Mouse (Mus musculus) cerebellum, postnatal 25 days (tissue): ENCODE results near the gene Adck1.
"Not testable (repeated sequence)": the region's sequence is repeated elsewhere in the genome, so short reads cannot be mapped to it uniquely, and the experiment has no call there.

Source experiments
- DNase-seq, 2 experiments: peaks; one replicate each; pipeline ENCODE4 v3.0.0; 2021; ENCODE audit warnings: mixed read lengths in 2 of 2

The Adck1 gene

GRCm38 (mm10) chr12:88360441-88361119, at the start of gene Adck1:
Gene Adck1 (plus strand): TSS chr12:88360554.
- DNase-seq, result peak; percentile 92 to 94

DNA sequence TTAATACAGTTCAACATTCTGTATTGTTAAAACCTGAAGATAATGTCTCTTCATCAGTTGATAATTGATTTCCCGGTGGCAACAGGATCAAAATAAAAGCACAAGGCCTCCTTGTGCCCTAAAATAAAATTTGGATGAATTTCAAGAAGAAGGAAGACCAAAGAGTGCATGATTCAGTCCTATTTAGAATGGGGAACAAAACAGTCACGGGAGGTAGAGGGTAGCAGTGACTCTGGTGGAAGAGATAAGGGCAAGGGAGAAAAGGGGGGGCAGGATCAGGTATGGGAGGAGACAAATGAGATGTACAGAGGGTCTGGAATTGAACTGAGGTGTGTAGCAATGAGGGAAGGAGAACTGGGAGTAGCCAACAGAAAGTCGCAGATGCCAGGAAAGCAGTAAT, 45.8 kb upstream of the Adck1 start:
- DNase-seq, result no peak

- not testable (repeated sequence) for DNase-seq
Measured at GRCm38 (mm10) chr12:88323926-88324325, 36.4 kb upstream of the Adck1 start, which contains the start of gene Gm5039. Gene Gm5039 (minus strand): TSS chr12:88324026.

DNA sequence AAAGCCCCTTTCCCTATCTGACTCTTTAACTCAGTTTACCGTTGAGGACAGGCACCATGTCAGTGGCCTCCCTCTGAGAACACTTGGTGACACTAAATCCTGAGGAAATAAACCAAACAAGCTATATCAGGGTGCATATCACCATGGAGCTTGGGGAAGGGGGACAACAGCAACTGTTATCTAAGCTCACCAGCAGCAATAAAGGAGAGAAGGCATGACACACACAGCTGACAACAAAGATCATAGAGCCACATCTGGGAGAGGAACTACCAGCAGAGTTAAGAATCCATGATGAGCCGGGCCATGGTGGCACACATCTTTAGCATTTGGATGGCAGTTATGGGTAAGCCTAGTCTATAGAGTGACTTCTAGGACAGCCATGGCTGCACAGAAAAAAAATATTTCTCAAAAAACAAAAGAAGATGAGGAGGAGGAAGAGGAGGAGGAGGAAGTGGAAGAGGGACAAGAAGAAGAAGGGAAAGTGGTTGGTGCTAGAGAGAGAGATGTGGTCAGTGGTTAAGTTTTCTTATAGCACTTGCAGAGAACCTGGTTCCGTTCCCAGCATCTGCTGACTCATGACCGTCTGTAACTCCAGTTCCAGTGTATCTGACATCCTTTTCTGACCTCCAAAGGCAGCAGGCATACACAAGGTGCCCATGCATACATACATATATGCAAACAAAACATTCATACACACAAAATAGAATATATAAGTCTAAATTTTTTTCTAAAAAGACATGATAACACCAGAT, 23.5 kb upstream of the Adck1 start:
- DNase-seq, result not testable (repeated sequence)

- DNase-seq, result not testable (repeated sequence)
Measured at GRCm38 (mm10) chr12:88341286-88341685, 19.1 kb upstream of the Adck1 start.

DNA sequence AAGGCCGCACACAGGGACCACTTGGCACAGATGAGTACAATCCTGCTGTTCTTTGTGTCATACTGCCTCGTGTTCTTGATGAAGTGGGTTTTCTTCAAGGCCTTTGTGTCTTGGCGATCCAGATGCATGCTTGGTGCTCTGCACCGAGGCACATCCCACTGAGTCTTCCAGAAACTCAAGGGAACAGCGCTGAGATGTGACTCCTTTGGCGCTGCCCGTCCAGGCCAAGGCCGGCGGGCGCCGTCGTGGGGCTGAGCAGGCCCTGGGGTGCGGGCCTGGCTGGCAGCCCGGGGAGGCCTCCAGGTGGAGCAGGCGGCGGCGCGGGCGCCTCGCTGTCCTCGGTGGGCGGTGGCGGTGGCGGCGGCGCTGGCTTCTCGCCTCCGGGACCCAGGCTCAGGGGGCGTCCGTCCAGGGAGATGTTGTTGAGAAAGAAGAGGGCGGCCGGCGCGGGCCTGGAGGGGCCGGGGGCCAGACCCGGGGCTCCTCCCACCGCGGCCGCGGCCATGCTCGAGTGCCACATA, 6.1 kb upstream of the Adck1 start:
- DNase-seq, result peak in 1 of 2 experiments; percentile 11

DNA sequence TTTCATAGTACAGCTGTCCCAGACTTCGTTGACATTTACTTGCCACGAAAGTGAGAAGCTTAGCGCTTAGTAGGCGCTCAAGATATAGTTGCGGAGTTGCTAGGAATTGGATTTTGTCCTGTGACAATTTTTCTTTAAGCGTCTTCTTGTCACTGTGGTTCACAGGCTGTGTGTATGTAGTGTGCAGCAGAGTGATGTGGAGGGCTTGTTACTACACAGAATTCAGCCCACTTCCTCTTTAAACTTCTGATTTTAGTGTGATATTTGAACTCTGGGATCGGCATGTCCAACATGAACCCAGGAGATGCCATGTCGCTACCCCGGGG, 729 bp downstream of the Adck1 start:
- no peak for DNase-seq

DNA sequence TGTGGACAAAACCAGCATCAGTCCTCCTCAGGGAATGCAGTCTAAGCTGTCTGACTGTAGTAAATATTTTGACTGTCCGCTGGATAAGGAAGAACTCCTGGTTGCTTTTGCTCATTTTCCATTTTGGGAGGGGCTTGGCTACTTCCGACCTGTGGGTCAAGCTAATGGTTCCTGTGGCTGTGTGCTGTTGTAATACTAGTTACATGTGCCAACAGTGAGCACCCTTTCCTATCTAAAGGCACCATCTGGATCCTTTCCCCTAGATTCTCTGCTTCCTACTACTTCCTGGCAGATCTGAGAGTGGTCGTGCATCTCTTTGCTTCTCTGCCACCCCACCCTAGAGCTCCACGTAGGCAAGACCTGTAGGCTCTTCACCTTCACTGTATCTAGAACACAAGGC, 7.3 kb downstream of the Adck1 start:
- DNase-seq, result no peak

DNA sequence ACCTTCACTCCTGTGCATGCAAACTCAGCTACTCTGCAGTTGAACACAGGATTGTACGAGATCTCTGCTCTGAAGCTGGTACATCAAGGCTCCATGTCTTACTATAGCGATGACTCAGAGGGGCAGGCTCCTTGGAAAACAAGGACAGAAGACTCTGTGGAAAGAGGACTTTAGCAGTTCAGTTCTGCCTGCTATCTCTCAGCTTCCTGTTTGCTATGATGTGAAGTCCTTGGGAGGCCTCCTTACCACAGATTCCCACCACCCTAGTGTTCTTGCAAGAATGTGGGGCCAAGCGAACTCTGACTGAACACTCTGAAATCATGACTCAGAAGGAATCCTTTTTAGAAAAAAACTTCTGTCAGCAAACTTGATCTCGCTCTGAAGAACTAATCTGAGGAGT, 8.3 kb downstream of the Adck1 start:
- DNase-seq, result no peak

GRCm38 (mm10) chr12:88369690-88370089, 9.3 kb downstream of the Adck1 start:
- not testable (repeated sequence) for DNase-seq

- DNase-seq, result not testable (repeated sequence)
Measured at GRCm38 (mm10) chr12:88370321-88370720, 10.0 kb downstream of the Adck1 start.

DNA sequence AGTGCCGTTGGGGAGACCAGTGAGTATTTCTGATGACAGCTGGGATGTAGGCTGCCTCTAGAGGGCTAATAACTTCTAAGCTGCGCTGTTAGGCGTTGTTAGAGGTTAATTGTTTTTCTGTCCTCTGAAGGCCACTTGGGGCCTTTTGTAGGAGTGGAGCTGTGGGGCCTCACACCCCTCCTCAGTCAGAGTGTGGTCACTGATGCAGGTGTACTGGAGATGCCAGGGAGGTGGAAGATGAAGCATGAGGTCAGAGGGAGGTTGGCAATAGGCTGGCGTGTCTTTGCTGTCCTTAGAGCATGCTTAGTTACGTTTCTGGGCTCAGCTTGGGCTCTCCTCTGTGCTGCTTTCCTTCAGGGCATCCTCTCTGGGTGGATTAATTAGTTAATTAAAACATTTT, 11.7 kb downstream of the Adck1 start:
- DNase-seq, result no peak

DNA sequence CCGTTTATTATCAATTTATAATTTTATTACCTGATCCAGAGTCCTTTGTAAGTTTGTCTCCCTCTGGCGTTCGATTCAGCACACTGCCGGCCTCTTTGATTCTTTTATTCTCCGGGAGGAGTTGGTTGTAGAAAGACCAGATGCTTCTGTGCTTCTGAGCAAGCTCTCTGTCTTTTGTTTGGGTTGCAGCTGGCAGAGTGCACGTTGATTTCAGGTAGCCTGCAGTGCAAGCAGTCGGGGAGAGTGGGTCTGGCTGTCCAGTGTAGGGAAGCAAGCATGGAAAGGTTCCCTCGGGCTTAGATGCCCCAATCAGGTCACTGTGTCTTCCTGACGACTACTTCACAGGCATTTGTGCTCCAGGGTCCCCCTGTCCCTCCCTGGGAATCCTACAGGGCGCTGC, 16.5 kb downstream of the Adck1 start:
- DNase-seq, result peak; percentile 10 to 21

DNA sequence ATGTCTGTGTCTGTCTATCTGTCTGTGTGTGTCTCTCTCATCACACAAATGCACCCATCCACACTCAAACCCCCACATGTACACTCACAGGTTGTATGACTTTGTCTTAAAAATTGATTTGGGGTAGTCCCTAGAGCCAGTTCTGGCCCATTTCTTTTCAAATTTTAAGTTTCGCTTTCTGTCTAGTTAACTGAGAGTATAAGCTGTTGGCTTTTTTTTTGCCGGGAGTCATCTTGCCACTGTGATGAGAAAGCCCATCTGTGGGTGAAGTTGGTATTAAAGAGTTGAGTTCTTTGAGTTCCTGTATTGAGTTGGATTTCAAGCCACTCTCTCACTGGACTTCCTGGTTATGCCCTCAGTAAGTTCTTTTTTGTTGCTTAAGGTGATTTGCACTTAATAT, 17.9 kb downstream of the Adck1 start:
- no peak for DNase-seq

DNA sequence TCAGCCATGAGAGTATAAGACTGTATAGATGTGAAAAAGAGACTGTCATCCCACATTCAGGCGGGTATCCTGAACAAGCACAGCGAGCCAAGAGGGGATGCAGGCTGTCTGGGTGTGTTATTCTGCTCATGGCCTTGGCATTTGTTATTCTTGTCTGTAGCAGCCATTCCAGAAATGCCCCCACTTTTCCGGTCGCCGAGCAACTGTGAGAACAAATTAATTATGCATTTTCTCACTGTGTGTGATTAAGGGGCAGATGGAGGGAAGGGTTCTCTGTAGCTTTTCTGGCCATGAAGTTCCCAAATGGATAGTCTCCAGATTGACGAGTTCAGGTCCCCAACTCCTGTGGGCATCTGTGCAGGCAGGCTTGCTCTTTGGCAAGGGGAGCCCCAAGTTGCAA, 28.5 kb downstream of the Adck1 start:
- DNase-seq, result no peak

DNA sequence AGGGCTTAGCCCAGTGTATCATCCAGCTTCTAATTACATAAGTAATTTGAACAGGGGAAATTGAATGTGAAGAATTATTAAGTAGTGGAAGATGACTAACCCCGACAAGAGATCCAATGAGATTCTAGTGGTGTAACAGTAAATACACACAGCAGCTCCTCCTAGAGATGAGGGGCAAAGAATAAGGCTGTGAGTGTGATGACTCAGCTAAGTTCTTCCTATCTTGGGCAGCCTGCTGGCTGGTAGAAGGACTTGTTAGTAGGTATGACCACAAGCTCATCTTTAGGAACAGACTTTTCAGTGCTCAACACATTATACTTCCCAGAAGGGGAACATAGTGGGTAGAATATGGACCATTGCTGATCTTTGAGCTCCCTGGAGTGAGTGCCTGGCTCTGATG, 38.3 kb downstream of the Adck1 start:
- DNase-seq, result no peak

GRCm38 (mm10) chr12:88403541-88403940, 43.2 kb downstream of the Adck1 start:
- DNase-seq, result peak in 1 of 2 experiments; percentile 22

- DNase-seq, result peak; percentile 58 to 78
Measured at GRCm38 (mm10) chr12:88405113-88405512, 44.8 kb downstream of the Adck1 start.

DNA sequence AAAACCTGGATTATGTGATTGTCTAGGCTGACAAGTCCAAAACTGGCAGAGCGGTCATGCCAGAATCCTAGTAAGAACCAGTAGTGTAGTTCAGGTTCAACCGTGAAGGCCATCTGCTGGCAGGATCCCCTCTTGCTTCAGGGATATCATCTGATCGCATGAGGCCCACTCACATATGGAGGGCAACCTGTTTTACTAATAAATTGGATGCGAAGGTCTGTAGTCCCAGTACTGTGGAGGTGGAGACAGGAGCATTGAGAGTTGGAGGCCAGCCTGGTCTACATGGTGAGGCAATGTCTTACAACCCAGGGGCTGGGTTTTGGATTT, 47.6 kb downstream of the Adck1 start:
- no peak for DNase-seq

DNA sequence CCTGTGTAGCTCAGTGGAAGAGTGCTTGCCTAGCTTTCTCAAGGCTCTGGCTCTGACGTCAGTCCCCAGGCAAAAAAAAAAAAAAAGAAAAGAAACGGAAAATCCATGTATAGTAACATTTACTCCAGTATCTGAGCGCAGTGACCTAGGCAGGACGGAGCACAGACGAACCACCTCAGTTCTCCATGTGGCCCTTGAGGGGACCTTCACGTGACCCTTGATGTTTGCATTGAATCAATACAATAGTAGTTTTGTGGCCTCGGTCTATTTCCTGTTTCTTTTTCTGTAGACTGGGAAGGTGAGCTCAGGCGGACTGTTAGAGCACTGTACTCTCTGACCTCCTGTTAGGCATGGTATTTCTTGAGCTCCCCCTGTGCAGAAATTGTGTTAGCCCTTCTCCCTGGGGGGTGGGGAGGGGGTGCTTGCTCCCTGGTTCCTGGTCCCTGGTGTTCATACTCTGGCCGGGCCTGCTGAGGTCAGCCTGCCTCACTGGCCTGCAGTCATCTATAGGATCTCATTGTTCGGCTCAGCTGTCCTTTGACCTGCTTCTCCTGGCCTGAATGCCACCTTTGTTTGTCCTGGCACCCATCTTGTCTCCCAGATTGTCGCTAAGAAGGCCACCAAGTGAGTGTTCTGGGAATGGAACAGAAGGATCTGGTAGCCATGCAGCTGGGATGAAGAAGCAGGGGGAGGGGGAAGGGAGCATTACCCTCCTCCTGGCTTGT, 48.1 kb downstream of the Adck1 start:
- DNase-seq, result no peak

DNA sequence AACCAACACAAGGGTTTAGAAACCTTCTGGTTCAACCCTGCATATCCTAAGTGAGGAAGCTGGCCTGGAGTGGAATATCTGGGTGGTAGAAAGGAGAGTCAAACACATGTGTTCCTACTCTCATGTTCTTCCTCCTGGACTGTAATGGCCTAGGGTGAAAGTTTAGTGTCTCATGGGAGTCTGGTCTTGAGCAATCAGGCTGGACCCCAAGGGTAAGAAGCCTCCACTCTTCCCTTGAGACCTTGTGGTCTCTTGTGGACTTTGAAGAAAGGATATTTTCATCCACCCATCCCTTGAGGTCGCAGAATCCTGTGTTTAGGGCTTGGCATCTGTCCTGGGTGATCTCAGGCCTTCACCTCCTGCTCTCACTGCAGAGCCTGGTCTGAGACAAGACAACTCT, 52.9 kb downstream of the Adck1 start:
- no peak for DNase-seq

DNA sequence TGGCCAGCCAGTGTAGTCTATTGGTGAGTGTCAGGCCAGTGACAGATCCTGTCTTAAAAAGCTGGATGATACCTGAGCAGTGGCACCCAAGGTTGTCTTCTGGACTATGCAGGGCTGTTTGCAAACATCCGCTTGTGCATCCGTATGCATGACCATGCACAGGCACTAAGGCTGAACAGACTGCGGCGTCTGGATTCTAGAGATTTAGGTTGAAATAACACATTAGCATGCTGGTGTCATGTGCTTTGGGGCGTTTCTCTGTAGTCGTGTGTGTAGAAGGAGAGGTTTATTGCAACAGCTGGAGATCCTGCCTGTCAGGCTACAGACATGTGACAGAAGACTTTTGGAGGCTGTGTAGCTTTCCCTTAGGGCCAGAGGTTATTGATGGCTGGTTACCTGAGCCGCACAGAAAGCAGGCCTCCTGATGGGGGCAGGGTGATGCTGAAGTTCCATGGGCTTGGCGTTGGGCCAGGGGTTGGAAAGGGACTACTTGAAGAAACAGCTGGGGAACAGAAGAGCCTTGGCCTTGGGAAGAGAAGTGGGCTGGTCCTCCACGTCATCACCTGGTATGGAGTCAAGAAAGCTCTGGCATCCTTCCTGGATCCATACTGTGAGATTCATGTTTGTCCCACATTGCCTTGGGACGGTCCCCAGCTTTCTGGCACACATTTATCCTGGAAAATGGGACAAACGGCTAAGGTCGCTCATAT, 59.7 kb downstream of the Adck1 start:
- DNase-seq, result peak; percentile 41 to 59

DNA sequence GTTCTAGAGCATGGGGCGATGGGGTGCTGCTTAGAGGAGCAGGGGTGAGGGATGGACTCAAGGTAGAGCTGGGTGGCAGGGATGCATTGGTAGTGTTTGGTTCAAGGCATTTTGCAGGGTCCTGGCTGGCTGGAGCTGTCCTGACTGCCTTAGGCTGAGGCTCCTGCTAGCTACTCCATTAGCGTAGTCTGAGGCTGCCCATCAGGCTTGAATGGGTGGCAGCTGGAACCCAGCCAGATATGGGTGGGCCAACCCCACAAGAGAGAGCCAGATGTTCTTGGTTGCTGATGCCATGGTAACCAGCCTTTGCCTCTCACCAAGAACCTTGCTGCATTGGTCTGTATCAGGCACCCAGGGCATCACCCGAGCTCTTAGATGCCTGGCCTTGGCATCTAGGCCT, 66.6 kb downstream of the Adck1 start:
- DNase-seq, result no peak
